Mouse (Mus musculus): ENCODE results near the gene Meioc.
A peak's percentile ranks its signal among the peaks of the same experiment; 100 is the strongest.

The Meioc gene

DNA sequence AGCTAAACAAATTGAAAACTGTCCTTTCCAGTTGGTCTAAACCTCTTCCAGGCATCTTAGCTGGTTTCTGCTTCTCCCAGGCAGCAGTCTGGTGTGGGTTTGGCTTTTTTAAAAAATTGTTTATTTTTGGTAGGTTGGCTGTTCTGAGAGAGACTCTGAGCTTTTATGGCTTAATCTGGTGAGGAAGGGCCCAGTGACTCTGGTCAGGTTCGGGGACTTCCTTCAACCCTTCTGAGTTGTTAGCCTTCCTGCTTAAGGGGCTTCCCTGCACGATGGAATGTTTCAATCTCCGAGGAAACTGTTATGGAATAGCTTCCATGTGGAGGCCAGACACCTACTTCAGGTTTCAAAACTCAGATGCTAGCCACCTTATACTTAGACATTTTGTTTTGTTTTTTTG, at the start of gene Meioc:
TSS of gene Meioc (plus strand) at position 301 of the 400 bp plus-strand sequence.
- DNase-seq (ENCODE audit: low spot score in 2 of 2): no peak

DNA sequence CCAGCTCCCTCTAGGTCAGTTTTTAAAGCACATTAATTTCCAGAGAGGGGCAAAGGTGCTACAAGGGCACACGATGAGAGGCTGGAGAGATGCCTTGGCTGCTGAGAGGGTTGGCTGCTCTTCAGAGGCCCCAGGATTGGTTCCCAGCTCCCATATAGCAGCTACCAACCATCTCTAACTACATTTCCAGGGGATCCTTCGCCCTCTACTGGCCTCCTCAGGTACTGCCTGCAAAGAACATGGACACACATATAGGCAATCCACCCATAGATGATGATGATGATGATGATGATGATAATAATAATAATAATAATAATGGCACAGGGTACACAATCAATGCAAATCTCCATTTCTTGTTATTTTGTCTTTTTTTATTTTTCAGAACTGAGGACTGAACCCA, 44.1 kb upstream of the Meioc start:
- no peak for DNase-seq (ENCODE audit: low spot score in 2 of 2)

DNA sequence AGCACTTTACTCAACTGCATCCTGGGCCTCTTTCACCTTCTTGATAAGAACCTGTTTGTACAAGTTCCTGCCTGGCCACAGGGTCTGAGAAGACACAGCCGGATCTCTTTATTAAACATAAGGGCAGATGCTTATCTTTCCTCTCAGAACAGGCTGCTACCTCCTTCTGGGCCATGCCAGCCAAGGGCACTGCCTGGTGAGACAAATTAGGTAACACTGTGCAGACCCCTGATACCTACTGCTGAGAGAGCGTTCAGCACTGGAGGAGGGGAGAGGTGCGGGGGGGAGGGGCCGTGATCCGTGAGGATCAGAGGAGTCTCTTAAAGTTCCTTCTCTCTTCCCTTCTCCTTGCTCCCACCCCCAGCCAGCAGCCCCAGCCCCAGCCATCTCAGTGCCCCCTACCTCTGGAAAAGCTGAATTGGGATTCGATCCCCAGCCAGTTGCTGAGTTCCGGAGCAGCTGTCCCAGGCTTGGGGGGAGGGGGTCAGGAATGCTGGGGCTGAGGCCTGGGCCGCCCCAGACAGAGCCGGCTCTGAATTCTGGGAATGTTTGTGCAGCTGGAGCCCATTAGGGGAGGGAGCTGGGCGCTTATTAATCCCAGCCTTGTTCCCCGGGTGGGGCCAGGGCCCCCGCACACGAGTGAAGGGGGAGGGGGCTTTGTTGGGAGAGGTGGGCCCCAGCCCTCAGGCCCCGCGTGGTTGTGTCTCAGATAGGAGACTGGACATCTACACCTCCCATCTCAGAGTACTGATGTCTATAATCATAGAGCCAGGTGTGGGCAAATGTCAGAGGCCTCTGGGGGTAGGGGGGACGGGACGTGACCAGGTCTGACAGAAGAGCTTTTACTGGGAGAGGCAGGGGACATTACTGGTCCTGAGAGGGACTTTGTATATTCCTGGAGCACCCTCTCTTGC, 39.4 kb upstream of the Meioc start:
- no peak for DNase-seq (ENCODE audit: low spot score in 2 of 2)

DNA sequence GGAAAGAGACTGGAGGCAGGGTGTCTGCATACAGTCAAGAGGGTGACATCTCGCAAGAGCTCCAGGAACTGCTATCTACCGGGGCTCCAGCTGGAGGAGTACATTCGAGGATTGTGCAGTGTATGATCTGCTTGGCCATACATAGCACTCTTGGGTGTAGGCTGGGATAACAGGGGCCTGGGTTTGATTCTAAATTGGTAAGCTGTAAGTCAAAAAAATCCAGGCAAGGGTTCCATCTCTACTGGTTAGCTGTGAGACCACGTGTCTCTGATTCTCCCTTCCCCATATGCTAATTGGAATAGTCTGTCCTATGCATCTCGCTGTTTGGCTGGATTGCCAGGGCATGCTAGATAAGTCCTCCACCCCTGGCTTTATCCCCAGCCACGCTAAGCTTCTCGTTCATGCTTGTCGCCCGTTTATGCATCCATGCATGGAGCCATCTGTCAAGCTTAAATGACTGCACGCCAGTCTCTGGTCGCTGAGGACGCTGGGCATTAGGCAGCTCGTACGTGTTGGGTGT, 38.6 kb upstream of the Meioc start:
- DNase-seq (ENCODE audit: low spot score in 2 of 2): no peak

DNA sequence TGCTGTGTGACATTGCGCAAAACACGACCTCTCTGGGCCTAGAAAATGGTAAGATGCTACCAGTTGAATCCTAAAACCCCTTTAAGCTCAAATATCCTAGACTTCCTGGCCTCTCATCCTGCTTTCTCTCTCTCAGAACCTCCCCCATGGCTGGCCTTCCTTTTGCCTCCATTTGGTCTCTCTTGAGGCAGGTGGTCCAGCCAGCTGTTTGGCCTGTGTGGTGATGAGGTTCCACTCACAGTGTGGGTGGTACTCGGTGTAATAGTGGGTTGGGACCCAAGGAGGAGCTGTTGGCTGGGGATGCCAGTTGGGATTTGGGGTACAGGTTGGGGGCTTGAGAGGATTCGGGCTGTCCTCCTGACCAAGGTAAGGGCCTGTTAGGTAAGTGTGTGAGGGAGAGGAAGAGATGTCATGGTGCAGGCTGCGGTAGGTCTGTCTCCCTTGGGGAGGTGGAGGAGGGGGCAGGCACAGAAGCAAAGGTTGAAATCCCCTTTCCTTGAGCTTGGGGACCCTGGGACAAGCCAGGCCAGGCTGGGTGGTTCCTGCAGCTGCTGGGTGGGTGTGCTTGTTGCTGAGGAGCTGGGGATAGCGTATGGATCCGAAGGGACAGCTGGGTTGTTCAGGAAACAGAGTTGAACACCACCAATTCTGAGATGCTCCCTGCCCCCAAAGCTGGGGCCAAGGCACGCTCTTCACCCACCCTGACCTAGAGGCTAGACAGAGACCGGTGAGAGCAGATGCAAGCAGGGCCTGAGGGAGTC, 36.2 kb upstream of the Meioc start:
- DNase-seq (ENCODE audit: low spot score in 2 of 2): no peak

DNA sequence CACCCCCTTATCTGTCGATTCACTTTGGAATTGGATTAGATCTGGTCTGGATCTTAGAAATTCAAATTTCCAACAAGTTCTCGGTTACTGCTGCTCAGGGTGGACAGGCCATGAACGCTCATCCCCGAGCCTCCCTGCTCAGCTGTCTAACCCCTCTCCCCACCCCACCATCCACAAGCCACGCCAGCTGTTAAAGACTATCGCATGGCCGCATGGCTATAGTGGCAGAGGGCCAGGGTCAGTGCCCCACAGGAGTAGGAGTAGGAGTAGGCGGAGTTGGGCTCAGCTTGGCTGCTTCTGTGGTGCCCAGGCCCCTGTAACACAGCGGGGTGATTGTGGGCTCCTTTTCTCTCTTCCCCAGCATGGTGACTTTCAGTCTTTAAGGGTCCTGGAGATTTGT, 35.0 kb upstream of the Meioc start:
- DNase-seq (ENCODE audit: low spot score in 2 of 2): no peak

DNA sequence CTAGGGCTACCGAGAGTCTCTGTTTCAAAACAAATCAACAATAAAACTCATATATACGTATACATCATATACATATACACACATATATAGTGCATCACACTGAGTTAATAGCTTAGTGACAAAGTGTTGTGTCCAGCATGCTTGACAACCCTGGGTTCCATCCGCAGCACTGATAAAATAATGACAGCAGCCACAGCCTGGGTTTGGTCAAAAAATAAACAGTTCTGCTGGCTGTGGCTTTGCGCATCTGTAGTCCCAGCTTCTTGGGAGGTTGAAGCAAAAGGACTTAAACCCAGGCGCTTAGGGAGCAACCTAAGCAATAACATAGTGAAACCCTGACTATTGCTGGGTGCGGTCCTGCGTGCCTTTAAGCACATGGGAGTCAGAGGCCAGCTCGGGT, 34.1 kb upstream of the Meioc start:
- no peak for DNase-seq (ENCODE audit: low spot score in 2 of 2)

DNA sequence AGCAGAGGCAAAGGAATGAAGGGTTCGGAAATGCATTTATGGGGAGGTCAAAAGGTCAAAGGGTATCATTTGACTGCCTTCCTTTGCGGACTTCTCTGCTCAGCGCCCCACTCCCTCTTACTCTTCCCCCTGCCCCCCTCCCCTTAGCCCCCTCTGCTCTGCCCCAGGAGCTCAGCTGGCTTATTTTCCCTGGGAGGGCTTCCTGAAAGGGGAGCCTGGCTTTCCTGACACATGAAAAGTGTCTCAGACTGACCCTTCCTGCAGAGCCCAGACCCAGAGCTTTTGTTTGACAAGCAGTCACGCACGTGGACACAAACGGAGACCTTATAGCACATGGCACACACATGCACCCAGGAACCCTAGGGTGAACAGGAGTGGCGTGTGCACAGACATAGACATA, 32.8 kb upstream of the Meioc start:
- DNase-seq (ENCODE audit: low spot score in 2 of 2): no peak

DNA sequence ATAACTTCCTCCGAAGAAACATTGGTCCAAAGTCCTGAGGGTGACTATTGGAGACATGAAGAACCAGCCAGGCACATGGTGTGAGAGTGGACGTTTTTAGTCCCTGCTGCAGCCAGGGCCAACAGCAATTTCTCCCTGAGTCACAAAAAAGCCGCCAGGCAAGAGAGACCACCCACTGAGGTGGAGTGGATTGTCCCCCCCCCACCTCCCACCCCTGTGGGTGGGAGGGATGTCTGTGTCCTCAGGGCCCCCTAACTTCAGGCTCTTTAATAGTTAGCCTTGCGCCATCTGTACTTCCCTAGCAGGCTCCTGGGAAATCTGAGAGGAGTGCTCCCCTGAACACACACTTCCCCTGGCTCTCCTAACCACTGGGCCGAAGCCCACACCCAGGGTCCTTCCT, 32.3 kb upstream of the Meioc start:
- DNase-seq (ENCODE audit: low spot score in 2 of 2): no peak

DNA sequence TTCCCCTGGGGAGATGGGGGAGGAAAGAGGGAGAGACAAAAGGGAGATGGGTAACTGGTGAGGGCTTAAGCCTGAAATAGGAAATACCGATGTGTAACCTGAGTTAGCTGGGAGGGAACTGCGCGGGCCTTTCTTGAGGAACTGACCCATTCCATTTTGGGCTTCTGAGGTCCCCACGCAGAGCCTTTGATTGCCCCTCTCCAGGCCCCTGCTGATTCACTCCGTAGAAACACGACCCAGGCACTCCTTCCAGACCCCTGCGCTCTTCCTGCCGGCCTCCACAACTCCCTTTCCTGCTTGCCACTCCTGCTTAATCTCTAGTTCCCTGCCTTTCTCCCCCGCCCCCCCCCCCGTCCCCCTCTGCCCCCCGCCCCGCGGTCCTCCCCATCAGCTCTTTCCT, 30.8 kb upstream of the Meioc start:
- DNase-seq (ENCODE audit: low spot score in 2 of 2): no peak

DNA sequence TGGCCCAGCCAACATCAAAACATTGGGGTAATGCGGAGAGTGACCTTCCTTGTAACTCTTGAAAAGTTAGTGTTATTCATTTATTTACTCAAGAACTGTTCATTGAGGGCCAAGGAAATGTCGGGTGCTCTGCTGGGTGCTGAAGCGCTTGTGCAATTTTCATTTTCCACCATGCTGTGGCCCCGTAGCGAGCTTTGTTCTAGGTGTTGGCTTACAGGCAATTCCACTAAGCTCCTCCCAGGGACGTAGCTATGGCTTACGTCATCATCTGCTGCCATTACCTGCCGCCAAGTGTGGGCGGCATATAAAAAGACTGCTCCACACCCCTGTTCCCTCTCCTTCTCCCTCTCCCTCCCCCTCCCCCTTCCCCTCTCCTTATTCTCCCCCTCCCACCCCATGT, 30.1 kb upstream of the Meioc start:
- no peak for DNase-seq (ENCODE audit: low spot score in 2 of 2)

DNA sequence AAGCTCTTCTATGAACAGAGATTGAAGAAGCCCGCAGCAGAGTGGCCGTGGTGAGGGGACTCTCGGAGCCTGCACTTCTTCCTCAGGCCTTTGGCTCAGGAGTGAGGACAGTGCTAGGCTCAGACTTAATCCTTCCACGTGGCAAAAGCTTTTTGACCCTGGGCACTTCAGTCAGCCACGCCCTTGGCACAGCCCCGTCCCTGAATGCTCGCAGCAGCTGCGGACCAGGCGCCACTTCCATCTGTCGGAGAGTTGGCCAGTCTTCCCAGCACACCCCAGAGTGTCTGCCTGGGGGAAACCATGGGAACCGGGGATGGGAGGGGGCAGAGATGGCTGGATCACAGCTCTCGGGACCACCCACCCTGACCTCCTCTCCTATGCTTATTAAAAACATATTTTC, 26.6 kb upstream of the Meioc start:
- no peak for DNase-seq (ENCODE audit: low spot score in 2 of 2)

DNA sequence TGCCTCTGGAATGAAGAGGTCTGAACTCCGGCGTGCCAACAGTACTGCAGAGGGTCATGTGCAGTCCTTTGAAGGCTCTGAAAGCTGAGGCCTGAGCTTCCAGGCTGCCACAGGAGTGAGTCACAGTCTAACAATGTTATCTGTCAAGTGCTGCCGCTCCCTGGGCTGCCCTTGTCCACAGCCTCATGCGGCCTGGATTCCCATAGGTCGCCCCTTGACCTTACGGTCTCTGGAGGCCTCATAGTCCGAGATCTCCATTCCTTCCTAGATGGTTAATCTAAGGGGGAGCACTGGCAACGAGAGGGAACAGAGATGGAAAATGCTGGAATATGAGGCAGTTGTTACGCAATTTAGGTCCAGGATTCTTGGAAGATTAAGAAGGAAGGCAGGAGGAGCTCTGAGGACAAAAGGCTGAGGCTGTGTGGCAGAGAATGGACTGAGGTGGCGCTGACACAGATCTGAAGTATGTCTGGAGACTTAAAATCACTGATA, 19.6 kb upstream of the Meioc start:
- no peak for DNase-seq (ENCODE audit: low spot score in 2 of 2)

DNA sequence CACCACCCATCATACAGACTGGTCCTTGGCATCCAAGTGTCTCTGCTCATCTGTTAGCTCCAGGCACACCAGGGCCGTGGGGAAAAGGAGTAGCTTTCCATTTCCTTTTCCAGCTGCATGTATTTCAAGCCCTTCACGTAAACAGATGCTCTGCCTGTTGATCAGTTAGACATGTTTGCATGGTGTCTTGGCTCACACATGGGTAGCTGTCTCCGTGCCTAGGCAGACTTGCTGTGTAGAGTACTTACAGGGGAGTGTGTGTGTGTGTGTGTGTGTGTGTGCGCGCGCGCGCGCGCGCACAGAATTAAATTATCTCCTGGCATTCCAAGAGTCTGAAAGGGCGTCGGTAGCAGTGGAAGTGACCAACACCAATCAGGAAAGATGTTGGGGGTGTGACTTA, 17.3 kb upstream of the Meioc start:
- DNase-seq (ENCODE audit: low spot score in 2 of 2): no peak

DNA sequence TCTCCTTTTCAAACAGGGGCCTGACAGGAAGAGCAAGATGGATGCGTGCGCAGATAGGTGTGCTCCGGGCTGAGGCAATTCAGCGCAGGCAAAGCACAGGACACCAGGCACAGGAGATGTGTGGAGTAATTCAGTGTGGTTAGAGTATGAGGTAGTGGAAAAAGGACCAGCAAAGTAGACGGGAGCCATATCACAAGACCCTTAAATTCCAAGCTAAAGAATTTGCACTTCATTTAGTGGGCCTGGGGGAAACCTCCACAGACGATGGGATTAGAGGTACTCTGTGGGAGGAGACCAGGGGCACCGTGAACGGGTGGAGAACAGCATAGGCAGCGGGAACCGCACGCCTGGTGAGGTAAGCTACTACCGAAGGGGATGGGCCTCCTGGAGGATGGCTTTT, 15.6 kb upstream of the Meioc start:
- DNase-seq (ENCODE audit: low spot score in 2 of 2): no peak

DNA sequence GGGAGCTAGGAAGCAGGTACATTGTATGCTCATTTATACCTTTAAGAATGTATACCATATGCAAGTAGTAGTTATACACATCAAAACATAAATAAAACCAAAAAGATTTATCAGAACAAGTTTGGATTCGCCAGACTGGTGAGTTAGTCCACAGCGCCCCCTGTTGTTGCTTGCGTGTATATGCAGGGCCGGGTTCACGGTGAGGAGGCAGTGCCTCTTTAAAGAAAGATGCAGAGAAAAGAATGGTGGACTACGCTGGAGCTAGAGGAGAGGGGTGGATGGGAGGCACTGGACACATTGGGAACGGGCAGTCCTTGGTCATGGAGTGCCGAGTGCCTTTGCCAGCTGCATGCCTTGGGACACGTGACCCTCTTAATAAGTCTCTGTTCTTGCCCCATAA, 12.1 kb upstream of the Meioc start:
- DNase-seq (ENCODE audit: low spot score in 2 of 2): peak; percentile 41 to 79

DNA sequence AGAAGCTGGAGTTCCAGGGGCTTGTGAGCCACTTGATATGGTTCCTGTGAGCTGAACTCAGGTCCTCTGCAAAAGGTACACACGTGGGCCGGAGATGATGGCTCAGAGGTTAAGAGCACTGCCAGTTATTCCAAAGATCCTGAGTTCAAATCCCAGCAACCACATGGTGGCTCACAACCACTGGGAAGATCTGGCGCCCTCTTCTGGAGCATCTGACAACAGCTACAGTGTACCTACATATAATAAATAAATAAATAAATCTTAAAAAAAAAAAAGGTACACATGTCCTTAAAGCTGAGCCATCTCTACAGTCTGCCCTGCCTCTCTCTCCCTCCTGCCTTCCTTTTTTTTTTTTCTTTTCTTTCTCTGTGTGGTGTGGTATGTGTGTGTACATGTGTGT, 10.7 kb upstream of the Meioc start:
- DNase-seq (ENCODE audit: low spot score in 2 of 2): no peak

DNA sequence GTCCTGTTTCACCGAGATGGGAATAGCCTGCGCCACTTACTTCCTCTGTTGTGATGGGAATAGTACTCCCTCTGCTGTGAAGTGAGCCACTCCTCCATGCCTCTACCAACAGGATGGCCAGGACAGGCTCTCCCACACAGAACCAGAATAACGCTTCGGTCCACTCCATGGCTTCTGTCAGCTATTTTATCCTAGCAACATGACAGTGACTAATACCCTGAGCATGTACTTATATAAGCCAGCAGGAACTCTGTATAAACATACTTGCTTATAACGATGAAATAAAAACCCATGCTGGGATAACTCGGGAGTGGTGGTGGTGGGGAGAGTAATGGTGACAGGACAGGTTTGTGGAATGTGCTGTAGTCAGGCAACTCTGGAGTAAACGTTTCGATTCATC, 7.6 kb upstream of the Meioc start:
- DNase-seq (ENCODE audit: low spot score in 2 of 2): no peak

DNA sequence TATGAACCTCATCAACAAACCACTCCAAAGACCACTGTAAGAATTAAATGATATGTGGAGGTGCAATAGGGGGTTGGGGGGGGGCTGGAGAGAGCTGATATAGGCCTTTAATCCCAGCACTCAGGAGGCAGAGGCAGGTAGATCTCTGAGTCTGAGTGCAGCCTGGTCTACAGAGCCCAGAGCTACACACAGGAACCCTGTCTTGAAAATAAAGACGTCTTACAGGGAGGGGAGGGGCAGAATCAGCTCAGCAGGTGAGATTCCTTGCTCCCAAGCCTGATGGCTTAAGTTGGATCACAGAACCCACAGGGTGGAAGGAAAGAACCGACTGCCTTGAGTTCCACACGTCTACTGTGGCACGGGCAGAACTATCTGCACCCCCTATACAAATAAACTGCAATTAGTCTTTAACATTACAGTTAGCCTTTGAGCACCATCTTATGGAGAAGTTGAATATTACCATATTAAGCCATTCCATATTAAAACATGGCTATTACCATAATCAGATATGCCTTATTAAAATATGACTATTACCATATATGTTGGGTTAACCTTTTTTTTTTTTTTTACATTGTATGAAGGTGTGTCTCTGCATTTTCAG, 7.1 kb upstream of the Meioc start:
- DNase-seq (ENCODE audit: low spot score in 2 of 2): no peak

DNA sequence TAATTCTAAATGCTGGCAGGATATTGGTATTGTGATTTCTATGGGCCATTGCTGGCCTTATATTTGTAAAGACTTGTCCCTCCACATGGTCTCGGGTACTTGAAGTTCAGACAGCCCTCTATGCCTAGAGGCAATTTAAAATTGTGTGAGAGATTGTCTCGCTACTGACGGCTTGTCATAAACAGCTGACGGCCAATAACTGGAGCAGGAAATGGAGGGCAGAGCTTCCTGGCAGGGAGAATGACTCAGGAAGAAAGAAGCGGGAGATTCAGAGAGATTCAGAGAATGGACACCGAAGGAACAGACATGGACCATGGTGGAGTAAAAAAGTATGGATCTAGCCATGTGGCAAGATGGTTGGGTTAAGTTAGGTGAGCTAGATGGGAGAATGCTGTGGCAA, 6.6 kb upstream of the Meioc start:
- no peak for DNase-seq (ENCODE audit: low spot score in 2 of 2)

DNA sequence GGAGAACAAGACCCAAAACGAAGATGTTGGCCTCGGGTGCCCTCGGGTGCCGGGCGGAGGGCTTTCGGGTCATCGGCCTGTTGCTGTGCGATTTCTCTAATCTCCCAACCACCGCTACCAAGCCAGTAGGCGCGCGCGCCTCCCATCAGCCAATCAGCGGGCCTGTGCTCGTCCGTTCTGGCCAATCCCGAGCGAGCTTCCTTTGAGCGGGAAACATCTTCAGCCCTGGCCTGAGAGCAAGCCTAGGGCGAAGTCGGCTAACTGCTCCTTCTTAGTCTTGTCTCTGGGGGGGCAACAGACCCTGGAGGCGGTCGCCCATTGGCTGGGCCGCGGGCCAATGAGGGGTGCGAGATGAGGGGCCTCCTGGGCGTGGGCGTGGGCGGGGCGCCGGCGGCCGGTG, 1.6 kb downstream of the Meioc start:
- peak in 1 of 2 experiments; percentile 60 for DNase-seq (ENCODE audit: low spot score in 2 of 2)

Data from spleen, postnatal 4 days (tissue).